Mouse (Mus musculus) midbrain, embryonic 15.5 days (tissue): ENCODE results near the gene Dclk1. TPM values are rescaled to one million over a fixed set of nuclear protein-coding genes. Genes with fewer than 3 reads are reported as not detected.

Experiments
- ATAC-seq: fragments of 200-750 bp; cut with Nextera tagmentation; replicated peaks from 2 replicates; pipeline ENCODE4 v1.8.0; 2017; ENCODE audit warnings: moderate TSS enrichment
- H3K27ac ChIP-seq: fragments of 300-500 bp; sonication (generic); 2 replicates; pipeline ENCODE4 v1.5.1; 2015; ENCODE audit warnings: mild to moderate bottlenecking, inconsistent platforms
- H3K27me3 ChIP-seq: fragments of 300-500 bp; sonication (generic); replicated peaks from 2 replicates; pipeline ENCODE4 v1.6.1; 2015; ENCODE audit warnings: inconsistent platforms
- H3K36me3 ChIP-seq: fragments of 300-500 bp; sonication (generic); replicated peaks from 2 replicates; pipeline ENCODE4 v1.6.1; 2015; ENCODE audit warnings: inconsistent platforms
- H3K4me1 ChIP-seq: fragments of 300-500 bp; sonication (generic); 2 replicates; pipeline ENCODE4 v1.6.1; 2015; ENCODE audit warnings: inconsistent platforms
- H3K4me2 ChIP-seq: fragments of 300-500 bp; sonication (generic); 2 replicates; pipeline ENCODE4 v1.6.1; 2015; ENCODE audit warnings: inconsistent platforms, mild to moderate bottlenecking, moderate library complexity
- H3K4me3 ChIP-seq: fragments of 300-500 bp; sonication (generic); 2 replicates; pipeline ENCODE4 v1.5.1; 2015; ENCODE audit warnings: mild to moderate bottlenecking, inconsistent platforms
- H3K9ac ChIP-seq: fragments of 300-500 bp; sonication (generic); 2 replicates; pipeline ENCODE4 v1.6.1; 2015; ENCODE audit warnings: mild to moderate bottlenecking, inconsistent platforms
- H3K9me3 ChIP-seq: fragments of 300-500 bp; sonication (generic); 2 replicates; pipeline ENCODE4 v1.6.1; 2016; ENCODE audit warnings: inconsistent platforms
- WGBS: fragments of 180-500 bp; shearing (Covaris S2); methylation state at CpG from one replicate; pipeline ENCODE4 v1.1.7; 2015; ENCODE audit warnings: mixed read lengths; 5-methylcytosine and 5-hydroxymethylcytosine counted together
- polyA plus RNA-seq: library from polyadenylated mRNA; unstranded; fragments of >200 nt; fragmentation: Nextera tagmentation; extraction: Ambion mirVana; gene quantifications from 2 replicates; pipeline ENCODE4 v1.2.1, GENCODE M21; 2015

The Dclk1 gene
- polyA plus RNA-seq, 1 experiment from 2014 or later, result 336 TPM

DNA sequence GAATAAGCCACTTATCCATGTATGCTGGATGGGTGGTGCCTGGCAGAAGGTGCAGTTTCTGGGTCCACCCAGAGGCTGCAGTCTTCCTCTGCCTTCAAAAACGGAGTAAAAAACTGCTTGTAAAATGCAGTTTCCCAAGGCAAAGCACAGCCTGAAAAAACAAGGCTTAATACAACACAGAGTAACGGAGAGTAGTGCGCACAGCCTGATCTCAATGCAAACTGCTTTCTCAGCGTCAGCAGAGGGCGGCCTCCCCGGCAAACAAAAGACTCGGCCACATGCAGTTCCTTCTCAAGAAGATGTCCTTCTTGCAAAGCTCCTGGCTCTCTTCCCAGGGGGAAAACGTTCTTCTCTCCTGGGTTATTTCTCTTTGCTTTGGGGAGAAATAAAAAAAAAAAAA lies 300.1 kb downstream of the Dclk1 start:
- H3K4me3 ChIP-seq, result no peak overlapping the region
- H3K36me3 ChIP-seq, result no peaks in the 10 kb centered on the region
- peak overlapping the region; percentile 32 for H3K4me2 ChIP-seq
- H3K27ac ChIP-seq, result peak overlapping the region; percentile 81
- WGBS, result 2% methylated on average over 8 of the region's 8 CpGs
- ATAC-seq, result peak; percentile 68
- peaks cover 29% of the 10 kb centered on the region for H3K4me1 ChIP-seq
- H3K27me3 ChIP-seq, result no peaks in the 10 kb centered on the region
- no peak overlapping the region; the same call in 1 of the 2 replicates for H3K9ac ChIP-seq
- no peaks in the 10 kb centered on the region for H3K9me3 ChIP-seq

GRCm38 (mm10) chr3:55542947-55543346 lies 300.8 kb downstream of the Dclk1 start:
- Histone ChIP-seq H3K4me2 (peak overlapping the region; percentile 32), H3K4me3 (no peak overlapping the region), H3K36me3 (no peaks in the 10 kb centered on the region), H3K27ac (peak overlapping the region; percentile 81), H3K27me3 (no peaks in the 10 kb centered on the region), H3K9ac (no peak overlapping the region; the same call in 1 of the 2 replicates), H3K9me3 (no peaks in the 10 kb centered on the region), H3K4me1 (peaks cover 29% of the 10 kb centered on the region)
- ATAC-seq, result no peak; the same call in 1 of the 2 replicates
- WGBS, result 72% methylated on average over 16 of the region's 16 CpGs

DNA sequence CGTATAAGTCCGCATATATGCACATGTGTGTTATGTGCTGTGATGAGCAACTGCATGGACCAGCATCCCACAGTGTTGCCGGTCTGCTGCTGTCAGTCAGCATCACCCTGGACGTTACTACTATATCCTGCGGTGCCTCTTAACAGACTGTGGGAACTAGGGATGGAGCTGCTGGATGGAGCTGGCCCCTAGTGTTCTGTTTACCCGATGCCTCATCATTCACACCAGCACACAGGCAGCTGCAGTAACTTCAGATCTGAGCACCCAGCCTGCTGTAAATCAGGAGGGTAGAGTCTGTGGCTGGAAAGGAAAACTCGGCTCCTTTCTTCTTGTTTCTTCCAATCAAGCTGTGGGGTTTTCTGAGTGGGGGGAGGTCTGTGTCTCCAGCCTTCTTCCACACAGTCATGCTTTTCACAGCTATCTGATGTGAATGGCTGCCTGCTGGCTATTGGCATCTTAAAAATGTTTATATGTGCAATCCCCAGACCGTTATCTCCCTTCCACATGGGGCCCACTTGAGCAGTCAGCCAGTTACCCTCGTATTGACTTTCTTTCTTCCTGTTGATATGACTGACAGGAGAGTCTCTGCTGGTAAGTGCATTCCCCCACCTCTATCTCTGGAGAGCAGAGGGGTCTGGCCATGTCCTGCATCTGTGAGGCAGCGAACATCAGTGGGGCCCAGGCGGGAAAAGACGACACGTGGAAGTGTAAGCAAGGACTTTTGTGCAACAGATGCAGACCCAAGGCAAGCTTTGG lies 301.9 kb downstream of the Dclk1 start:
- peaks cover 29% of the 10 kb centered on the region for H3K4me1 ChIP-seq
- H3K27me3 ChIP-seq, result no peaks in the 10 kb centered on the region
- no peak overlapping the region for H3K4me2 ChIP-seq
- no peak overlapping the region for H3K4me3 ChIP-seq
- H3K36me3 ChIP-seq, result no peaks in the 10 kb centered on the region
- no peak overlapping the region for H3K9ac ChIP-seq
- WGBS, result 69% methylated on average over 13 of the region's 13 CpGs
- no peaks in the 10 kb centered on the region for H3K9me3 ChIP-seq
- H3K27ac ChIP-seq, result no peak overlapping the region; the same call in 1 of the 2 replicates
- ATAC-seq, result peak; percentile 28

DNA sequence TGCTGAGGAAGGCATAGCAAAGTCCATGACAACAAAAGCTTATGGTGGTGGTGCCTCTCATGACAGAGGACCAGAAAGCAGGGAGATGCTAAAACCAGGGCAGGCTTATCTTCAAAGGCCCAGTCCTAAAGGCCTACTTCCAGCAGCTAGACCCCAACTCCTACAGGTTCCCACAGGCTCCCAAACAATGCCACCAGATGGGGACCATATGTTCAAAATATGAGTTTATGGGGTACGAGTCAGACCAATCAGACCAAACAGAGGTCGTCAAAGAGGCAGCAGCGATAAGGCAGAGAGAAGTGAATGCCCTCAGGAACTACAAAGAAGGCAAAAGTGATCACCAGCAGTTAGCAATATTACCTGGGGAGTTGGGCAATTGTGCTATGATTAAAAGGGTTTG lies 303.1 kb downstream of the Dclk1 start:
- Histone ChIP-seq H3K27me3 (no peaks in the 10 kb centered on the region), H3K27ac (no peak overlapping the region), H3K9me3 (no peaks in the 10 kb centered on the region), H3K36me3 (no peaks in the 10 kb centered on the region), H3K4me1 (peaks cover 29% of the 10 kb centered on the region), H3K4me2 (no peak overlapping the region), H3K9ac (no peak overlapping the region), H3K4me3 (no peak overlapping the region)
- no peak for ATAC-seq
- WGBS, result 72% methylated on average over 3 of the region's 3 CpGs

DNA sequence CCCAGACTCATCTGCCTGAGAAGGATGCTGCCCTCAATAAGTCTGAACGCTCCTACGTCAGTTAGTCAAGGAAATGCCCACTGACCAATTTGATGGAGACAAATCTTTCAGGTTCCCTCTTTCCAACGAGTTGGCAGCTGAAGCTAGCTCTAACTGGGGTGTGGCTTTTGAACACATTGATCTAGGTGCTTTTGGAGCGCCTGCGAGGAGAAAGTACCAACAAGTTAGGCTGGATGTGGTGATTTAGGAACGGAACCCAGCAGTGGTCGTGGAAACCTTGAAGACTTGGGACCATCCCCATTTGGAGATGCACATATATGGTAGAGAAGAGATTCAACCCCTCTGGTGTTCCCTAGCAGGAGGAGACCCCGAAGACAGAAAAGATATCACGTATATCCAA lies 303.8 kb downstream of the Dclk1 start:
- no peak for ATAC-seq
- peaks cover 29% of the 10 kb centered on the region for H3K4me1 ChIP-seq
- H3K36me3 ChIP-seq, result no peaks in the 10 kb centered on the region
- H3K4me2 ChIP-seq, result no peak overlapping the region
- no peaks in the 10 kb centered on the region for H3K9me3 ChIP-seq
- H3K9ac ChIP-seq, result no peak overlapping the region
- WGBS, result 91% methylated on average over 9 of the region's 9 CpGs
- no peak overlapping the region for H3K27ac ChIP-seq
- H3K4me3 ChIP-seq, result no peak overlapping the region
- no peaks in the 10 kb centered on the region for H3K27me3 ChIP-seq

DNA sequence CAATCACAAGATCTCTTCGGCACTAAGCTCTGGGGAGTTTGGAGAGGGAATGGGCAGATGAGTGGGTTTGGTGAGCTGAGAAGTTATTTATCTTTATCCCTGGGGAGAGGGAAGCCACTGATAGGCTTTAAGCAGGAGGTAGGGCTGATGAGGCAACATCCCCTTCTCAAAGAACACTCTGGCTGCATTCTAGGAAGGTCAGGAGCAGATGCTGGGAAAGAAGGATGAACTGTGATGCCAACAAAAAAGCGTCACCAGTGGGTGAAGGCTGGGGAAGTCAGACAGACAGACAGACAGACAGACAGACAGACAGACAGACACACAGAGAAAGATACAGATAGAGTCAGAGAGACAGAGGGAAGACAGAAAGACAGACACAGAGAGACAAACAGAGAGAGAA lies 304.9 kb downstream of the Dclk1 start:
- no peak overlapping the region for H3K4me3 ChIP-seq
- WGBS, result 78% methylated on average over 2 of the region's 2 CpGs
- ATAC-seq, result no peak

DNA sequence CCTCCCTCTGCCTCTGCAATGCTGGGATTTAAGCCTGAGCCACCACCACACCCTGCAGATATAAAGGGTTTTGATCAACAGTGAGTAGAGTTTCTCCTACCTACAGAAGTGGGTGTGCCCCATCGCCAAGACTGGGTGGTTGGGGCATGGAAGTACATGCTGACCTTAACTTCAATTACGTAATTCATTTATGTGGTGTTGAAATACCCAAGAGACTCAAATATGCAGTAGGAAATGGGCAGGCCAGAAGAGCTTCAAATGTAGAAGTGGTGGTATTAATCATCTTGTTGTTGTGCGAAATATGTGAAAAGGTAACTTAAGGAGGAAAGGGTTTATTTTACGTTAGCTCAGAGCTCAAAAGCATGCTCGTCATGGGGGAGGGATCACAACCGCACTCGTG lies 307.2 kb downstream of the Dclk1 start:
- H3K9ac ChIP-seq, result no peak overlapping the region
- WGBS, result 92% methylated on average over 7 of the region's 7 CpGs
- no peak overlapping the region for H3K27ac ChIP-seq
- H3K4me1 ChIP-seq, result peaks cover 2% of the 10 kb centered on the region
- H3K9me3 ChIP-seq, result no peaks in the 10 kb centered on the region
- no peak overlapping the region for H3K4me2 ChIP-seq
- no peaks in the 10 kb centered on the region for H3K27me3 ChIP-seq
- H3K36me3 ChIP-seq, result no peaks in the 10 kb centered on the region
- H3K4me3 ChIP-seq, result no peak overlapping the region
- no peak for ATAC-seq

More for the DNA sequence above, 304.9 kb downstream of the Dclk1 start:
- peaks cover 25% of the 10 kb centered on the region for H3K4me1 ChIP-seq
- no peaks in the 10 kb centered on the region for H3K36me3 ChIP-seq
- H3K27me3 ChIP-seq, result no peaks in the 10 kb centered on the region
- H3K4me2 ChIP-seq, result no peak overlapping the region
- no peak overlapping the region for H3K27ac ChIP-seq
- H3K9ac ChIP-seq, result no peak overlapping the region
- no peaks in the 10 kb centered on the region for H3K9me3 ChIP-seq

- no peaks in the 10 kb centered on the region for H3K9me3 ChIP-seq
- no peak overlapping the region for H3K27ac ChIP-seq
- no peak for ATAC-seq
- H3K4me1 ChIP-seq, result no peaks in the 10 kb centered on the region
- no peak overlapping the region for H3K9ac ChIP-seq
- no peak overlapping the region for H3K4me2 ChIP-seq
- H3K4me3 ChIP-seq, result no peak overlapping the region
- H3K27me3 ChIP-seq, result no peaks in the 10 kb centered on the region
- no peaks in the 10 kb centered on the region for H3K36me3 ChIP-seq
- 67% methylated on average over 4 of the region's 4 CpGs for WGBS
Measured at GRCm38 (mm10) chr3:55550962-55551361, 308.8 kb downstream of the Dclk1 start.

DNA sequence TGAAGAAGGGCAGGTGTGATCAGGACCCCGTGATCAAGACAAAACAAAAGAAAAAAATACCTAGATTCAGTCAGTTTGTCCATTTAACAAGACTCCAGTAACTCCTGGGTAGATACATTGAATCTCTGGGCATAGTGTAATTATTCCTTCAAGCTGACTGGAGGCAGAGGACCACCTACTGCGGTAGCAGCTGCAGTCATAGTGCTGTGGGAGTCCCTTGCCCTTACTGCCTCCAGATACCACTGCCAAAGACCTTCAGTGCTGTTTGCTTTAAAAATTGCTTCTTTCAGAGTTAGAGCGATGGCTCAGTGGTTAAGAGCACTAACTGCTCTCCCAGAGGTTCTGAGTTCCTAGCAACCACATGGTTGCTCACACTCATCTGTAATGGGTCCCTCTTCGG lies 309.7 kb downstream of the Dclk1 start:
- no peak for ATAC-seq

DNA sequence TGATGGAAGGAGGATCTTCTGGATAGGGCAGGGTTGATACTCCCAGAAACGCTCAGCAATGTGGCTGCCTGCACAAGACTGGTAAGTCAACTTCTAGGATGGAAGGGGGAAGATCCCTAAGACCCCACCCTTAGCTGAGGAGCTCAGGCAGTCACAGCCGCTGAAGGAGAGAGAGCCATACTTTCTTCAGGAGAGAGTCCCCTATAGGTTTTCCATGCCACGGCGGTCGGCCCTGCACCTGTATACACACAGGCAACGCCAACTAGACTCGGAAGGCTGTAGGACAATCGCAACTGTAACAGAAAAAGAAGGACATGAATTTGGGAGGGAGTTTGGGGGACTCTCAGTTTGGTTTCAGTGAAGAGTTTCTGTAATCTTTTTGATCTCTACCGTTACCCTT lies 310.9 kb downstream of the Dclk1 start:
- Histone ChIP-seq H3K9ac (no peak overlapping the region), H3K27ac (no peak overlapping the region), H3K4me3 (no peak overlapping the region), H3K36me3 (no peaks in the 10 kb centered on the region), H3K27me3 (no peaks in the 10 kb centered on the region), H3K4me1 (no peaks in the 10 kb centered on the region), H3K4me2 (no peak overlapping the region), H3K9me3 (no peaks in the 10 kb centered on the region)
- ATAC-seq, result no peak
- WGBS, result 93% methylated on average over 9 of the region's 9 CpGs

More for the DNA sequence above, 309.7 kb downstream of the Dclk1 start:
- no peaks in the 10 kb centered on the region for H3K4me1 ChIP-seq
- no peaks in the 10 kb centered on the region for H3K27me3 ChIP-seq
- no peak overlapping the region for H3K4me3 ChIP-seq
- 79% methylated on average over 4 of the region's 4 CpGs for WGBS
- H3K36me3 ChIP-seq, result no peaks in the 10 kb centered on the region
- no peaks in the 10 kb centered on the region for H3K9me3 ChIP-seq
- no peak overlapping the region for H3K9ac ChIP-seq
- H3K27ac ChIP-seq, result no peak overlapping the region
- H3K4me2 ChIP-seq, result no peak overlapping the region

DNA sequence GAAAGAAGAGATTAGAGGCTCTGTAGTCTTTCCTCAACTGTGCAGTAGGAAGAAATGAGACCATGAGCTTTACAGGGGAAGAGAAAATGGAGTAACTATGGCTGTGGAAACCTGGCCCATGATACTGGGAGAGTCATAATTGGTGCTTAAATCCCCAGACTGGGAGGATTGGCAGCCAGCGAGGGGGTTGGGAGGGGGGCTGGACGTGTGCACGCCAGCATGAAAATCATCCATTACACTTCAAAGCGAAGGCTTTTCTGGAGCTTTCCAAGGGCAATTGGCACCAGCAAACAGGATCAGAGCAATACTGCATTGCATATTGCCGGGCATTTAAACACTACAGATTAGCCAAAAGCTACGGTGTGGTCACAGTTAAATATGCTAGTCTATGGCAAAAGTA lies 313.7 kb downstream of the Dclk1 start:
- Histone ChIP-seq H3K27ac (no peak overlapping the region), H3K27me3 (no peaks in the 10 kb centered on the region), H3K4me3 (no peak overlapping the region), H3K9ac (no peak overlapping the region), H3K4me1 (no peaks in the 10 kb centered on the region), H3K9me3 (no peaks in the 10 kb centered on the region), H3K36me3 (no peaks in the 10 kb centered on the region), H3K4me2 (no peak overlapping the region)
- ATAC-seq, result no peak
- 61% methylated on average over 6 of the region's 6 CpGs for WGBS

DNA sequence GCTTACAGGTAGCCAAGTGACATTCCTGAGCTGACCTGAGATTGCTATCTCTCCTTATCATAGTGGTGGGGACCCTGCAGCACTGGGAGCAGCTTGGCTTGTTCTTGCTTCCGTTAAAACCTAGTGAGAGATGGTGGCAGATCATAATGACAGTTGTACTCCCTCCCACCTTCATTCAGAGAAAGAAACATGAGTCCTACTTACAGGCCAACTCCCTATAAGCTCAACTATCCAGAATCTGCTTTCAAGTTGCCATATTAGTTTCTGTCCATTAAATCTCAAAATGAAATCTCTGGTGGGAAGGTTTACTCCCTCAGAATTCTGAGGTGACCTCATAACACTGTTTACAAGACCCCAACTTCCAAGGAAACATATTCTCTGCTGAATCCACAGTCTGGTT lies 316.4 kb downstream of the Dclk1 start:
- no peaks in the 10 kb centered on the region for H3K27me3 ChIP-seq
- no peak overlapping the region for H3K4me2 ChIP-seq
- no peaks in the 10 kb centered on the region for H3K36me3 ChIP-seq
- no peak overlapping the region for H3K9ac ChIP-seq
- ATAC-seq, result no peak
- H3K27ac ChIP-seq, result no peak overlapping the region
- WGBS, result 85% methylated on average over 1 of the region's 1 CpGs
- H3K4me3 ChIP-seq, result no peak overlapping the region
- H3K4me1 ChIP-seq, result no peaks in the 10 kb centered on the region
- H3K9me3 ChIP-seq, result no peaks in the 10 kb centered on the region

GRCm38 (mm10) chr3:55567476-55567875 lies 325.3 kb downstream of the Dclk1 start:
- Histone ChIP-seq H3K4me3 (no peak overlapping the region), H3K36me3 (no peaks in the 10 kb centered on the region), H3K9ac (no peak overlapping the region), H3K4me1 (peaks cover 10% of the 10 kb centered on the region), H3K4me2 (no peak overlapping the region), H3K27ac (no peak overlapping the region), H3K27me3 (no peaks in the 10 kb centered on the region), H3K9me3 (no peaks in the 10 kb centered on the region)
- no peak for ATAC-seq
- 93% methylated on average over 3 of the region's 3 CpGs for WGBS
